21 mouse cellular contexts compared by ENCODE assay signal in genomic region chr11:86622191-86622912, GRCm38 (mm10).
DNase-seq lines count a peak whose midpoint lies in the region; ATAC-seq lines count a peak whose summit lies in the region.
"Had no signal": no experiment of that assay in that cellular context is flagged by ENCODE, and none has a peak within 500 bp of the region (broad histone marks: within the 10 kb centered on the region; RNA-seq: fewer than 3 reads in every experiment).

No protein-coding gene starts in this region.

- H3K9ac ChIP-seq in embryonic facial prominence, embryonic 11.5 days (replicated peaks; ENCODE audit: low read length) = no peak overlapping the region
- H3K9ac ChIP-seq in limb, embryonic 12.5 days (replicated peaks) = no peak overlapping the region
- no peak overlapping the region for H3K9ac ChIP-seq in embryonic facial prominence, embryonic 14.5 days (ENCODE audit: low read depth, low read length)
- H3K9ac ChIP-seq: forebrain, embryonic 15.5 days; heart, embryonic 15.5 days; hindbrain, embryonic 13.5 days had no signal

- H3K27ac ChIP-seq in embryonic facial prominence, embryonic 11.5 days (replicated peaks; ENCODE audit: low read depth, low read length) = no peak overlapping the region
- no peak overlapping the region for H3K27ac ChIP-seq in embryonic facial prominence, embryonic 10.5 days (replicated peaks)
- peak overlapping the region; percentile 47; the same call in 1 of the 2 replicates for H3K27ac ChIP-seq in limb, embryonic 12.5 days
- no peak overlapping the region for H3K27ac ChIP-seq in limb, embryonic 10.5 days
- no peak overlapping the region for H3K27ac ChIP-seq in embryonic facial prominence, embryonic 14.5 days (replicated peaks; ENCODE audit: low read depth, low read length)
- H3K27ac ChIP-seq in macrophage = peak overlapping the region; percentile 95; the same call in 1 of the 2 replicates
- H3K27ac ChIP-seq: forebrain, embryonic 15.5 days; heart, embryonic 10.5 days; heart, embryonic 15.5 days; hindbrain, embryonic 13.5 days had no signal

- DNase-seq in embryonic facial prominence, embryonic 11.5 days (ENCODE audit: low spot score) = peak; percentile 4
- DNase-seq in embryonic facial prominence, embryonic 10.5 days (ENCODE audit: low spot score) = no peak
- DNase-seq in limb, embryonic 10.5 days (ENCODE audit: low spot score) = no peak
- DNase-seq in embryonic facial prominence, embryonic 14.5 days (ENCODE audit: low spot score) = no peak
- DNase-seq in cerebellum, adult 9-11 months = no peak
- DNase-seq: adrenal gland, postnatal 10 days; B cell, adult 2 months; cerebellum, adult 11-12 months; cerebellum, adult 9-10 months; cerebellum, postnatal 36 days; gastrocnemius, postnatal 36 days; heart, adult 18-20 months; heart, postnatal 14 days had no signal

- WGBS in embryonic facial prominence, embryonic 11.5 days = 63% methylated on average over 1 of the region's 1 CpGs
- 86% methylated on average over 1 of the region's 1 CpGs for WGBS in embryonic facial prominence, embryonic 10.5 days
- WGBS in limb, embryonic 12.5 days = 45% methylated on average over 1 of the region's 1 CpGs
- 93% methylated on average over 1 of the region's 1 CpGs for WGBS in limb, embryonic 10.5 days
- 40% methylated on average over 1 of the region's 1 CpGs for WGBS in embryonic facial prominence, embryonic 14.5 days
- 100% methylated on average over 1 of the region's 1 CpGs for WGBS in macrophage (ENCODE audit: missing documents)

- H3K4me1 ChIP-seq in embryonic facial prominence, embryonic 11.5 days (ENCODE audit: control insufficient read depth, insufficient read depth, low read length) = no peaks in the 10 kb centered on the region
- H3K4me1 ChIP-seq in embryonic facial prominence, embryonic 10.5 days = peaks cover 5% of the 10 kb centered on the region
- peaks cover 8% of the 10 kb centered on the region; the same call in 1 of the 2 replicates for H3K4me1 ChIP-seq in limb, embryonic 12.5 days (replicated peaks)
- H3K4me1 ChIP-seq in limb, embryonic 10.5 days = no peaks in the 10 kb centered on the region
- peaks cover 8% of the 10 kb centered on the region; the same call in 1 of the 2 replicates for H3K4me1 ChIP-seq in embryonic facial prominence, embryonic 14.5 days (ENCODE audit: control insufficient read depth, insufficient read depth, low read length)
- H3K4me1 ChIP-seq: forebrain, embryonic 15.5 days; heart, embryonic 10.5 days; heart, embryonic 15.5 days had no signal

- H3K4me3 ChIP-seq in embryonic facial prominence, embryonic 11.5 days (ENCODE audit: low read depth, low read length) = no peak overlapping the region
- H3K4me3 ChIP-seq in embryonic facial prominence, embryonic 10.5 days = no peak overlapping the region
- no peak overlapping the region for H3K4me3 ChIP-seq in limb, embryonic 12.5 days (replicated peaks)
- no peak overlapping the region for H3K4me3 ChIP-seq in limb, embryonic 10.5 days
- no peak overlapping the region for H3K4me3 ChIP-seq in embryonic facial prominence, embryonic 14.5 days (ENCODE audit: low read depth, low read length)
- no peak overlapping the region for H3K4me3 ChIP-seq in macrophage (ENCODE audit: inconsistent target)
- H3K4me3 ChIP-seq: forebrain, embryonic 15.5 days; heart, embryonic 10.5 days; heart, embryonic 15.5 days; hindbrain, embryonic 13.5 days had no signal

- H3K79me2 ChIP-seq in macrophage (ENCODE audit: inconsistent target) = peaks cover 45% of the 10 kb centered on the region; the same call in 1 of the 2 replicates

- no peaks in the 10 kb centered on the region for H3K27me3 ChIP-seq in embryonic facial prominence, embryonic 11.5 days (ENCODE audit: control insufficient read depth, insufficient read depth, low read length)
- no peaks in the 10 kb centered on the region for H3K27me3 ChIP-seq in embryonic facial prominence, embryonic 10.5 days (replicated peaks; ENCODE audit: low read depth, poor library complexity, severe bottlenecking)
- no peaks in the 10 kb centered on the region for H3K27me3 ChIP-seq in limb, embryonic 12.5 days
- no peaks in the 10 kb centered on the region for H3K27me3 ChIP-seq in limb, embryonic 10.5 days (ENCODE audit: low read depth, poor library complexity, severe bottlenecking)
- no peaks in the 10 kb centered on the region for H3K27me3 ChIP-seq in embryonic facial prominence, embryonic 14.5 days (replicated peaks; ENCODE audit: control insufficient read depth, insufficient read depth, low read length)
- H3K27me3 ChIP-seq: forebrain, embryonic 15.5 days; heart, embryonic 15.5 days; hindbrain, embryonic 13.5 days had no signal

- H3K36me3 ChIP-seq in embryonic facial prominence, embryonic 11.5 days (replicated peaks; ENCODE audit: control insufficient read depth, insufficient read depth, low read depth, low read length) = no peaks in the 10 kb centered on the region
- no peaks in the 10 kb centered on the region for H3K36me3 ChIP-seq in embryonic facial prominence, embryonic 10.5 days (replicated peaks)
- no peaks in the 10 kb centered on the region for H3K36me3 ChIP-seq in limb, embryonic 12.5 days
- no peaks in the 10 kb centered on the region for H3K36me3 ChIP-seq in limb, embryonic 10.5 days
- H3K36me3 ChIP-seq in embryonic facial prominence, embryonic 14.5 days (ENCODE audit: control insufficient read depth, insufficient read depth, low read length) = no peaks in the 10 kb centered on the region
- H3K36me3 ChIP-seq in macrophage (ENCODE audit: inconsistent target) = no peaks in the 10 kb centered on the region
- H3K36me3 ChIP-seq: forebrain, embryonic 15.5 days; heart, embryonic 10.5 days; heart, embryonic 15.5 days; hindbrain, embryonic 13.5 days had no signal

- no peak for ATAC-seq in embryonic facial prominence, embryonic 11.5 days (replicated peaks; ENCODE audit: insufficient number of reproducible peaks, low FRiP score, low TSS enrichment, low read depth)
- no peak for ATAC-seq in limb, embryonic 12.5 days (ENCODE audit: insufficient number of reproducible peaks, insufficient read depth, low FRiP score, low TSS enrichment, low read depth)
- ATAC-seq in embryonic facial prominence, embryonic 14.5 days (ENCODE audit: low read depth) = peak; percentile 68; the same call in 1 of the 2 replicates
- ATAC-seq: CD4-positive, CD25-positive, alpha-beta regulatory T cell, adult 4 months; forebrain, embryonic 15.5 days; inflammation-experienced regulatory T-cells, adult 6 months had no signal

- H3K4me2 ChIP-seq in embryonic facial prominence, embryonic 11.5 days (ENCODE audit: low read depth, low read length) = no peak overlapping the region
- no peak overlapping the region for H3K4me2 ChIP-seq in limb, embryonic 12.5 days
- H3K4me2 ChIP-seq in embryonic facial prominence, embryonic 14.5 days (ENCODE audit: low read depth, low read length) = no peak overlapping the region
- H3K4me2 ChIP-seq: forebrain, embryonic 15.5 days; heart, embryonic 15.5 days; hindbrain, embryonic 13.5 days had no signal

- H3K9me3 ChIP-seq in embryonic facial prominence, embryonic 11.5 days (replicated peaks; ENCODE audit: control insufficient read depth, low read length) = no peaks in the 10 kb centered on the region
- no peaks in the 10 kb centered on the region for H3K9me3 ChIP-seq in embryonic facial prominence, embryonic 10.5 days
- no peaks in the 10 kb centered on the region for H3K9me3 ChIP-seq in limb, embryonic 12.5 days
- H3K9me3 ChIP-seq in limb, embryonic 10.5 days (replicated peaks) = no peaks in the 10 kb centered on the region
- no peaks in the 10 kb centered on the region for H3K9me3 ChIP-seq in embryonic facial prominence, embryonic 14.5 days (ENCODE audit: control insufficient read depth, low read length)
- H3K9me3 ChIP-seq: forebrain, embryonic 15.5 days; heart, embryonic 10.5 days; heart, embryonic 15.5 days; hindbrain, embryonic 13.5 days had no signal

Comparison
In these comparisons a context has a peak if more than half of its experiments do, and no peak if none do; other contexts are left out.
1. H3K27ac ChIP-seq: peak in limb, embryonic 12.5 days (single experiment) and macrophage (single experiment); none in embryonic facial prominence, embryonic 11.5 days (single experiment), embryonic facial prominence, embryonic 10.5 days (single experiment), limb, embryonic 10.5 days (single experiment) and embryonic facial prominence, embryonic 14.5 days (single experiment).